Mouse (Mus musculus) lung, postnatal 25 days (tissue): ENCODE results near the gene Elmod1.
"Not testable (repeated sequence)": the region's sequence is repeated elsewhere in the genome, so short reads cannot be mapped to it uniquely, and the experiment has no call there.

Source experiments
- DNase-seq: peaks from one replicate; pipeline ENCODE4 v3.0.0; 2022; ENCODE audit warnings: low spot score

Elmod1 gene

GRCm38 (mm10) chr9:53975122-53975518, at the start of gene Elmod1:
Gene Elmod1 (minus strand): TSS chr9:53975301.
- no peak for DNase-seq

DNA sequence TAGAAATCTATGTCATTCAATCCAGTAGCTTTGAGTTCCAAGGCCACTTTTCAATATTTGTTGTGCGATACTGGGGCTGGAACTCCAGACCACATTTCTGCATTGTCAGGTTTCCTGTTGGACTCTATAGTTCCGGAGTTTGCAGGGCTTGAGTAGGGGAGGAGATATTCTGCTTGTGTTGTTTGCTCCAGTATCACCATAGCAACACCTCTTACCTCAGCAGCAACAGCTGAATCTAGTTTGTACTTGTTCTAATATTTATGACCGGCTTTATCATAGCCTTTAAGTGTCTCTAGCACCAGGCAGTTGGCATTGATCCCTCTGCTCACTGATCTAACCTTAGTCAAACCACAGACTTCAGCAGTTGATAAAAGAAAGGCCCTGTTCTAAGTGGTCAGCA, 47.7 kb upstream of the Elmod1 start:
- DNase-seq, result peak; percentile 5

GRCm38 (mm10) chr9:53994528-53994927, 19.4 kb upstream of the Elmod1 start:
- no peak for DNase-seq

GRCm38 (mm10) chr9:53992567-53992966, 17.5 kb upstream of the Elmod1 start:
- not testable (repeated sequence) for DNase-seq

GRCm38 (mm10) chr9:53990921-53991320, 15.8 kb upstream of the Elmod1 start:
- DNase-seq, result peak; percentile 46

DNA sequence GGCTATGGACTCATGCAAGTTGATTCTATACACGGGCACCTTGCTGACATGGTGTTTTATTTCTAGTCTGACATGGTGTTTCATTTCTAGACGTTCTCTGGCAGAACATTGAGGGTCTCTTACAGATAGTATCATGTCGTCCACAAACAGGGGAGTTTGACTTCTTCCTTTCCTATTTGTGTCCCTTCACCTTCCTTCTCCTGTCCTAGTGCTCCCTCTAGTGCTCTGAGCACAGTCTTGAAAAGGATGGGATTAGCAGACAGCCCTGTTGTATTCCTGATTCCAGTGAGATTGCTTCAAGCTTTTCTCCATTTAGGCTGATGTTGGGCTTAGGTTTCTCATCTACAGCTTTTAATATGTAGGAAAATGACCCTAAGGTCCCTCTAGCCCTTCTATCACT, 11.9 kb upstream of the Elmod1 start:
- no peak for DNase-seq

- peak; percentile 16 for DNase-seq
Measured at GRCm38 (mm10) chr9:53984868-53985267, 9.8 kb upstream of the Elmod1 start.

DNA sequence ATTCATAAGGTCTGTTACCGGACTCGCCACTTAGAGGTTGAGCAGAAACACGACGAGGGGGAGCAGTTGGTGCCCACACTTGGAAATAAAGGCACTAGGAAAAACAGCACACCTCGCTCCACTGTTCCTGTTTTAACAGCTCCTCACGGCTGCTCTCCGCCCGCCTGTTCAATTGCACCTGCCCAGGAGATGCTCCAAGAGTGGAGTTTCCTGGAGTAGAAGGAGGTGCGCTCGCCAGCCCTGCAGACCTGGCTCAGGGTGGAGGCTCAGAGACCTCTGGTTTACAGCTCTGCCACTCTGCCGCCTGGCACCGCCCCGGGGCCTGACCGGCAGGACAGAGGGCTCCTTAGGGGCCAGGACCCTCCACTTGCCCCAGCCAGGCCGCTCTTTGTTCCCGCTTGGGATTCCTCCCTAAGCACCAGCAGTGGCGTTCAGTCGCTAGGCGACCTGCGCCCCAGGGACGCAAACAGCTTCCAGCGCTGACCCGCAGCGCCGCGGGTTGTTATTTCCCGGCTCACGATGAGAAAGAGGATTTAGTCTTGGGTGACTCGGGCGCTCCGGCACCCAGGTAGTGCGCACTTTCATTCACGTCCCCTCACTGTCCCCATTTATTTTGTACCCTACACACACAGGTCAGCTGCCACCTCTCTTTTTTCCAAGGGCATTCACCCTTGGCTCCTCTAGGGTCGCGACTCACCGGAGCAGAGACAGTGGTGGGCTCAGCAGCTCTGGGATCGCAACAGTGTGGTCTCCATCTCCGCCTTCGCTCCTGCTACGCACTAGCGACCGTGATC, 576 bp downstream of the Elmod1 start:
- DNase-seq, result no peak

DNA sequence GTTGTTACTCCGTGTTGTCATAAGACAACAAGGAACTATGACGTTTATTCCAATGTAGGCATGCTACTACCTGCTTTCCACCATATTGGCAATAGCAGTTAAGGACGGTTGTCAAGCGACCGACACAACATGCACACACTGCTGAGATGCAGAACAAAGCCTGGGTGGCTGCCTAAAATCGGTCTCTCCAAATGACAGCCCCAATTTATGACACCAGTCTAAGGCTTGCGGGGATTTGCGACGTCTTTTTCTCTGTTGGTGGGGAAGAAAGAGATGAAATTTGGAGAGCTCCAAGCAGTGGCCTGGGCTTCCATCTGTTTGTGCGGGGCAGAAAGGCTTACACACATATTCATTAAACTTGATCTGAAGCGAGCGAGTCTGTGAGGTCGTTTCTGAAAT, 1.2 kb downstream of the Elmod1 start:
- no peak for DNase-seq

DNA sequence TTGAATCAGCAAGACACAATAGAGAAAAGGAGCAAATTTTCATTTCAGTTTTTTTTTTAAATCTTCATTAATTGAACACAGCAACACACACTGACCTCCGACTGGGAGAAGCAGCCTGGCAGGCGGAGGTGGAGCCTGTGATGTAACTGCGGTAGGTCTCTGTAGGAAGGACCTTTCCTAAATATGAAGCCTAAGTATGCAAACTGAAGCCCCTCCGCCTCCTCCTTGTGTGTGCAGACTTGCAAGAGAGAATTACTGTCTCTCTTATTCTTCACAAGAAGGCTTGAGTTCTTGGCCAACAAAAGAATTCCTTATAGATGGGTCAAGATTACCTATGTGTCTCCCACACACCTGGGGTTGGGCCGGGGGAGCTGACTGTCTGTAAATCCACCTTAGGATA, 1.9 kb downstream of the Elmod1 start:
- no peak for DNase-seq

DNA sequence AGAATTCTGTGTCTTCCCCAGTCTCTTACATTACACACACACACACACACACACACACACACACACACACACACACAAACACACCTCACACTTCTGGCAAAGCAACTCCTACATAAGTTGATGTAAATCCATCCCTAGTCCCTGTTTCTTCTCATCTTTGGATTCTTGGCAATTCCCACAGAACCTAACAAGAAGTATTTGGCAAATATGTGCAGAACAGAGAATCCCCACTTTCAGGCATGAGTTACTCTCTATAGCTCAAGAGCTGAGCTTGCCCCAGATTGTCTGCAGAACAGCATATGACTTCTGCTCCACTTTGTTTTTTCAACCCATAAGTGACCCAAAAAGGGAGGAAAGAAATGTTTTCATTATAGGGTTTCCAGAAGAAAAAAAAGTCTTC, 2.7 kb downstream of the Elmod1 start:
- DNase-seq, result no peak

DNA sequence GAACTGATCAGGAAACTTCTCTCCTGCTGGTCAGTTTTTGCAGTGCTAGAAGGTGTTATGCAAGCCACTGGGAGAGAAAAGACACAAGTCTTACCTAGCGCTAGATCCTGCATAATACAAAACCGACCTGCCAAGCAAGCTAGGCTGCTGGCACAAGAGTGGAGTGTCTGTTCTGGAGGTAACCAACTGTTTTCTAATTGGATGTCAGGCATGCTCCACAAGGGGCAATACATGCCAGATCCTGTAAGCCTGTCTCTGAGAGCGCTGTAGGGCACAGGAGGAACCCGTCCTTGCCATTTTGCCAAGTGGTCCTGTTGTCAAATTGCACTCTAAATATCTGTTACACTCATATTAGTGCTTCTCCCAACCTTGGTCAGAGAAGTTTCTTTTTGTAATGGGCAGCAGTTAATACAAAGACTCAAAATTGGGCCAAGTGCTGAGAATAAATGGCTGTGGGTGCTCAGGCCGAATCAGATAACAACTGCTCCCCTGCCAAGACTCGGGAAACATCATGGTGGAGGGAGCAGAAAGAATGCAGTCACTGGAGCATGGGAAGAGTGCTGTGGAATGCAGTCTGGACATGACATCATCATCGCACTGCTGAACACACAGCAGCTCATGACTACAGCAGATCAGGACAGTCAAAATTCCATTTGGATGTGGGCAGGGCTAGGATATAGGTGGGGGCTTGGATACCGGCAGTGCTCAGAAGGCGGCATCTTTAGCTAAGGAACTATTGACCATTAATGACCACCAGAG, 7.3 kb downstream of the Elmod1 start:
- no peak for DNase-seq

GRCm38 (mm10) chr9:53957021-53957420, 18.1 kb downstream of the Elmod1 start:
- DNase-seq, result no peak

- DNase-seq, result no peak
Measured at GRCm38 (mm10) chr9:53954853-53955252, 20.2 kb downstream of the Elmod1 start.

- no peak for DNase-seq
Measured at GRCm38 (mm10) chr9:53947463-53947862, 27.6 kb downstream of the Elmod1 start.

- DNase-seq, result no peak
Measured at GRCm38 (mm10) chr9:53938555-53938954, 36.5 kb downstream of the Elmod1 start.

DNA sequence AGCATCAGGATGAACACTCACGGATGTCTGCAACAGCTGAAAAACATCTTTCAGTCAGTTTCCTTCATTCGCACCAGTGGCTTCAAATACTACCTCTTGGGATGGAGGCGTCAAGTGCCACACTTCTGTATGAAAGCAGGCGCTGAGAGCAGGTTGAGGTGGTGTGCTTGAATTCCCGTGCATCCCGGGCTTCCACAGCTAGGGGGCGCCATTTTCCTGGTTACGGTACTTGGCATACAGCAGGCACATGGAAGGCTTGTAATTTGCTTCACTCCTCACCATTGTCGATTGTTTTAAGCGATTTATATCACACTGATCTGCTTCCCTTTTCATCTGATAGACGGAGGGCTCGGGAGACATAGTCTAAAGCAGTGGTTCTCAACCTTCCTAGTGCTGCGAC, 40.9 kb downstream of the Elmod1 start:
- peak; percentile 0 for DNase-seq

- DNase-seq, result no peak
Measured at GRCm38 (mm10) chr9:53933375-53933774, 41.7 kb downstream of the Elmod1 start.

- DNase-seq, result no peak
Measured at GRCm38 (mm10) chr9:53930906-53931305, 44.2 kb downstream of the Elmod1 start.

DNA sequence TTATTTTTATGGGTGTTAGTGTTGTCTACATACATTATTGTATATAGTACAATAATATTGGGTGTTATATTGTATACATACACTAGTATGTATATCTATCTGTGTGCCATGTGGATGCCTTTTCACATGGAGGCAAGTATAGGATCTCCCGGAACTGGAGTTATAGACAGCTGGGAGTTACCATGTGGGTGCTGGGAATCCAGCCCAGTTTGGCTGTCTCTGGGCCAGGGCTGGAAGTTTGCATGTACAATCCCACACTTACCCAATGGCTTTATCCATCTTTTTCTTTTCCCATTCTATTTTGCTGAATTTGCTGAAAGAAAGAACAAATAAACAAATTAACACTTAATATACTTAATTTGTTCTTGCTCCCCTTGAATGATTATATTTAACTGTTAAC, 54.0 kb downstream of the Elmod1 start:
- DNase-seq, result no peak

- no peak for DNase-seq
Measured at GRCm38 (mm10) chr9:53915929-53916721, 59.0 kb downstream of the Elmod1 start.

DNA sequence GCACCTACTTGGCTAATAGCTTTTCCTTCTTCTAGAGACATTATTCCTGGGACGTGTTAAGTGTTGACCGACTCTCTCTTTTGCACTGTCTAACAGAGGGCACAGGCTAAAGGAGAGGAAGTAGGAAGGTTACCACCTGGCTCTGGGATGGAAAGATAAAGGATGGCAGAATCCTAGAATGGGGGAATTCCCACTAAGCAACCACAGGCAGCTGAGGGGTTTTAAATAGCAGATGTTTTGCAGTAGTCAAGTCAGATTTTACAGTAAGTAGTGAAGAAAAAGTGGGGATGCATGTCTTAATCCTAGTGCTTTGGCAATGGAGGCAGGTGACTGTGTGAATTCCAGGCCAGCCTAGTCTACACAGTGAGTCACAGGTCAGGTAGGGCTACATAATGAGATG, 64.3 kb downstream of the Elmod1 start:
- no peak for DNase-seq

GRCm38 (mm10) chr9:53910331-53910730, 64.8 kb downstream of the Elmod1 start:
- no peak for DNase-seq
